In the genomic region with DNA sequence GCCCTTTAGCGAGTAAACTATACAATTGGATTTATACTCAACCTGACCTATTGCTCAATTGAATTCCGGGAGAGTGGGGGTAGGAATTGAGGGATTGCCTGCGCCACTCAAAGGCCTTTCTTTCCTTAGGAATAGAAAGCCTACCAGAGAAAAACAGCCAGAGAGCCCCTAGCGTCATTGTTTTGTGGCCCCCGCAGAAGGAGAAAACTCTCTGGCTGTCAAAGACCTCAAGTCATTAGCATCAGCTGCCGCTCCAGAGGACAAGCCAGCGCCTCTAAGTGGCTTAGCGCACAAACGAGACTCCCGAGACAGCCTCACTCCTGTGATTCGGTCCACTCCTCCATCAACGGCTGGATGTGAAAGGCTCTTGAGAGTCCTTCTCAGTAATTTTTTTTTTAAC, we compare ENCODE assay signal across 15 mouse cellular contexts. TPM values are rescaled to one million over a fixed set of nuclear protein-coding genes. Genes with fewer than 3 reads are reported as not detected.
A peak's percentile ranks its signal among the peaks of the same experiment; 100 is the strongest.
DNase-seq lines count a peak whose midpoint lies in the region; ATAC-seq and TF ChIP-seq lines count a peak whose summit lies in the region.
"Had no signal": no experiment of that assay in that cellular context is flagged by ENCODE, and none has a peak within 500 bp of the region (broad histone marks: within the 10 kb centered on the region; RNA-seq: fewer than 3 reads in every experiment).

No protein-coding gene starts in this region.

- H3K4me3 ChIP-seq in forebrain, postnatal 0 days (ENCODE audit: low read depth, low read length), result peak overlapping the region; percentile 51
- H3K4me3 ChIP-seq in midbrain, embryonic 14.5 days (replicated peaks; ENCODE audit: low read depth, low read length), result peak overlapping the region; percentile 52
- no peak overlapping the region for H3K4me3 ChIP-seq in kidney, embryonic 14.5 days (ENCODE audit: low read length)
- H3K4me3 ChIP-seq: limb, embryonic 15.5 days; myocyte had no signal

- TF ChIP-seq CTCF in forebrain, postnatal 0 days (IDR thresholded peaks at IDR 0.05; ENCODE audit: low read depth), result no peak

- ATAC-seq in forebrain, postnatal 0 days, result no peak
- no peak for ATAC-seq in midbrain, embryonic 14.5 days (ENCODE audit: low FRiP score, low TSS enrichment)
- no peak for ATAC-seq in kidney, embryonic 14.5 days (ENCODE audit: low FRiP score, low TSS enrichment)
- ATAC-seq: intestine, embryonic 16.5 days had no signal

- H3K36me3 ChIP-seq in forebrain, postnatal 0 days (ENCODE audit: insufficient read depth), result no peaks in the 10 kb centered on the region
- H3K36me3 ChIP-seq in midbrain, embryonic 14.5 days (ENCODE audit: control insufficient read depth, insufficient read depth, low read length), result no peaks in the 10 kb centered on the region
- no peaks in the 10 kb centered on the region for H3K36me3 ChIP-seq in kidney, embryonic 14.5 days (ENCODE audit: control insufficient read depth, insufficient read depth, low read length)
- H3K36me3 ChIP-seq: heart, embryonic 10.5 days; limb, embryonic 15.5 days had no signal

- 3% methylated on average over 12 of the region's 12 CpGs for WGBS in forebrain, postnatal 0 days
- under 1% methylated on average over 12 of the region's 12 CpGs for WGBS in midbrain, embryonic 14.5 days
- 1% methylated on average over 12 of the region's 12 CpGs for WGBS in kidney, embryonic 14.5 days

- no peak overlapping the region for H3K9ac ChIP-seq in forebrain, postnatal 0 days
- H3K9ac ChIP-seq in midbrain, embryonic 14.5 days (replicated peaks; ENCODE audit: low read length), result no peak overlapping the region; the same call in 1 of the 2 replicates
- no peak overlapping the region for H3K9ac ChIP-seq in kidney, embryonic 14.5 days (ENCODE audit: low read depth, low read length)
- H3K9ac ChIP-seq: limb, embryonic 15.5 days had no signal

- no peaks in the 10 kb centered on the region for H3K9me3 ChIP-seq in forebrain, postnatal 0 days (ENCODE audit: low read length)
- no peaks in the 10 kb centered on the region for H3K9me3 ChIP-seq in midbrain, embryonic 14.5 days (ENCODE audit: control insufficient read depth, low read length)
- no peaks in the 10 kb centered on the region for H3K9me3 ChIP-seq in kidney, embryonic 14.5 days (ENCODE audit: control insufficient read depth, low read length)
- H3K9me3 ChIP-seq: heart, embryonic 10.5 days; limb, embryonic 15.5 days had no signal

- 0 out of 2 replicates have a peak, but pooled peaks cover 3% of the 10 kb centered on the region for H3K4me1 ChIP-seq in forebrain, postnatal 0 days (ENCODE audit: insufficient read depth)
- H3K4me1 ChIP-seq in midbrain, embryonic 14.5 days (ENCODE audit: control insufficient read depth, insufficient read depth, low read length), result peaks cover 27% of the 10 kb centered on the region
- H3K4me1 ChIP-seq in kidney, embryonic 14.5 days (ENCODE audit: control insufficient read depth, insufficient read depth, low read length), result peaks cover 6% of the 10 kb centered on the region; the same call in 1 of the 2 replicates

- DNase-seq in MN1 (ENCODE audit: low spot score), result peak; percentile 36
- DNase-seq in cerebellum, postnatal 14 days, result peak; percentile 60 to 67
- peak; percentile 50 for DNase-seq in forebrain, postnatal 0 days
- DNase-seq in midbrain, embryonic 14.5 days, result peak; percentile 64
- DNase-seq in gastrocnemius, postnatal 10 days, result no peak
- no peak for DNase-seq in heart, postnatal 4 days
- DNase-seq in kidney, adult 18-20 months, result no peak
- DNase-seq: layer of hippocampus, adult 9-11 months; lung, postnatal 14 days; thymus, postnatal 25 days had no signal

- peaks cover 25% of the 10 kb centered on the region for H3K27me3 ChIP-seq in forebrain, postnatal 0 days (ENCODE audit: insufficient read depth, low read length)
- H3K27me3 ChIP-seq in midbrain, embryonic 14.5 days (ENCODE audit: control insufficient read depth, insufficient read depth, low read length), result peaks cover 45% of the 10 kb centered on the region
- peaks cover 96% of the 10 kb centered on the region for H3K27me3 ChIP-seq in kidney, embryonic 14.5 days (ENCODE audit: control insufficient read depth, insufficient read depth, low read length)

- peak overlapping the region; percentile 83 for H3K4me2 ChIP-seq in forebrain, postnatal 0 days (ENCODE audit: low read depth)
- peak overlapping the region; percentile 89 for H3K4me2 ChIP-seq in midbrain, embryonic 14.5 days (ENCODE audit: low read length)
- no peak overlapping the region for H3K4me2 ChIP-seq in kidney, embryonic 14.5 days (replicated peaks; ENCODE audit: low read depth, low read length)
- H3K4me2 ChIP-seq: limb, embryonic 15.5 days had no signal

- H3K27ac ChIP-seq in forebrain, postnatal 0 days (ENCODE audit: low read depth, low read length), result 0 out of 2 replicates have a peak overlapping the region, but pooled peaks have one; percentile 81
- H3K27ac ChIP-seq in midbrain, embryonic 14.5 days (replicated peaks; ENCODE audit: low read depth, low read length), result no peak overlapping the region
- no peak overlapping the region for H3K27ac ChIP-seq in kidney, embryonic 14.5 days (ENCODE audit: low read depth, low read length)
- H3K27ac ChIP-seq: heart, embryonic 10.5 days; limb, embryonic 15.5 days had no signal

RNA-seq across cellular contexts. Expression of a gene that starts 12.6 kb away (rescaled TPM):
- 17.5 and 25.6 TPM in 2 replicates for total RNA-seq in forebrain, postnatal 0 days (2014; rRNA removed)
- 1.8 and 2.4 TPM in 2 replicates for polyA plus RNA-seq in forebrain, postnatal 0 days (2015; fragmentation: Nextera tagmentation; extraction: Ambion mirVana)
- 3.5 and 4.4 TPM in 2 replicates for polyA plus RNA-seq in midbrain, embryonic 14.5 days (2014; fragmentation: Nextera tagmentation; extraction: Ambion mirVana)
- 1 to 10 TPM; 1.1 to 1.7 TPM for total RNA-seq in gastrocnemius, postnatal 10 days (2021)
- under 1 TPM; 0.18 to 0.41 TPM for total RNA-seq in heart, postnatal 4 days (2021)
- not detected in 2 replicates for polyA plus RNA-seq in kidney, embryonic 14.5 days (2014; fragmentation: Nextera tagmentation; extraction: Ambion mirVana)
- polyA plus RNA-seq: heart, embryonic 10.5 days had no signal

Comparison
In these comparisons a context has a peak if more than half of its experiments do, and no peak if none do; other contexts are left out.
1. DNase-seq: peak in MN1 (single experiment), cerebellum, postnatal 14 days (2 of 2), forebrain, postnatal 0 days (single experiment) and midbrain, embryonic 14.5 days (single experiment); none in gastrocnemius, postnatal 10 days (single experiment), heart, postnatal 4 days (single experiment) and kidney, adult 18-20 months (single experiment).